Mouse (Mus musculus): ENCODE measurements around the gene Vstm2l. TPM values are rescaled to one million over a fixed set of nuclear protein-coding genes. Genes with fewer than 3 reads are reported as not detected.

Gene Vstm2l
- total RNA-seq (2023): not detected

DNA sequence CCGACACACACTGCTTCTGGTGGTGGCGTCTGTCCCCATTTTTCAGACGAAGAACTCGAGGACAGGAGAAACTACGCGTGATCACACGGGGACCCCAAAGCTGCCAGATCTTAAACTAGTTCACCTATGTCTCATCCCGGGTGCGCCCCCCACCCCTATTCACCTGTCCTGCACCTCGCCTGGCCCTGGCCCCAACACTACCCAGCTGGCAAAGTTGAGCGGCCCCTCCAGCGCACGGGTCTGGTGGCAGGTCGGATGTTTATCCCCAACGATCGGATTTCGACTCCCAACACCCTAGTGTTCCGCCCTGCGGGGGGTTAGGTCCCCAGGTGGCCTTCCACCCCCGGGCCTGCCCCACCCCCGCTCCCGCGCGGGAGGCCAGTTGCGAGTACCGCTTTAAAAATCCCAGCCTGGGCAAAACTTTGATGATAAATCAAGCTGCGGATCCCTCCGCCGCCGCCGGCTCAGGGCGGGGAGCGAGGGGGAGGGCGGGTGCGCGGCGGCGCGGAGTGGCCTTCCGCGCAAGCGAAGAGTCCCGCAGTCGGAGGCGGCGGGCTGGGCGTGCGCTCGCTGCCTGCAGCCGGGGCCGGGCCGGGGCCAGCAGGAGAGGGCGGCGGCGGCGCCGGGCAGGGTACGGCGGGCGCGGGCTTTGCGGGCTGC lies at the start of gene Vstm2l:
TSS of gene Vstm2l (plus strand) at position 549 of the 660 bp plus-strand sequence.

Other genes with a start within 250 kb of the Vstm2l start
- gene Ctnnbl1, start 177.3 kb upstream of the Vstm2l start, total RNA-seq (2023): 10 to 100 TPM; 26.2 to 28.1 TPM
- 10 to 100 TPM; 18.9 to 24.8 TPM for gene Tti1, start 113.8 kb downstream of the Vstm2l start, total RNA-seq (2023)
- gene Rprd1b, start 113.8 kb downstream of the Vstm2l start, total RNA-seq (2023): 10 to 100 TPM; 18.6 to 22.0 TPM
- gene Tgm2, start 231.8 kb downstream of the Vstm2l start, total RNA-seq (2023): 100 to 1,000 TPM; 196 to 225 TPM

Data from monocyte, adult 59 days (primary cell).